Mouse (Mus musculus) midbrain, embryonic 12.5 days (tissue): ENCODE measurements around the gene Pygb. TPM values are rescaled to one million over a fixed set of nuclear protein-coding genes. Genes with fewer than 3 reads are reported as not detected.

Experiments used
- ATAC-seq: fragments of 200-750 bp; cut with Nextera tagmentation; 2 replicates; pipeline ENCODE4 v1.8.0; 2017; ENCODE audit warnings: low read depth, moderate TSS enrichment, moderate library complexity; ENCODE audit not compliant: low FRiP score
- H3K27ac ChIP-seq: fragments of 300-500 bp; sonication (generic); replicated peaks from 2 replicates; pipeline ENCODE4 v1.5.1; 2016; ENCODE audit warnings: mild to moderate bottlenecking
- H3K27me3 ChIP-seq: fragments of 300-500 bp; sonication (generic); 2 replicates; pipeline ENCODE4 v1.6.1; 2016; ENCODE audit warnings: mild to moderate bottlenecking
- H3K36me3 ChIP-seq: fragments of 300-500 bp; sonication (generic); 2 replicates; pipeline ENCODE4 v1.6.1; 2016
- H3K4me1 ChIP-seq: fragments of 300-500 bp; sonication (generic); 2 replicates; pipeline ENCODE4 v1.6.1; 2016
- H3K4me2 ChIP-seq: fragments of 300-500 bp; sonication (generic); replicated peaks from 2 replicates; pipeline ENCODE4 v1.6.1; 2016; ENCODE audit warnings: mild to moderate bottlenecking, moderate library complexity
- H3K4me3 ChIP-seq: fragments of 300-500 bp; sonication (generic); 2 replicates; pipeline ENCODE4 v1.5.1; 2016; ENCODE audit warnings: mild to moderate bottlenecking
- H3K9ac ChIP-seq: fragments of 300-500 bp; sonication (generic); replicated peaks from 2 replicates; pipeline ENCODE4 v1.6.1; 2016; ENCODE audit warnings: mild to moderate bottlenecking, moderate library complexity
- H3K9me3 ChIP-seq: fragments of 300-500 bp; sonication (generic); 2 replicates; pipeline ENCODE4 v1.6.1; 2016; ENCODE audit warnings: mild to moderate bottlenecking
- WGBS: fragments of 180-500 bp; shearing (Covaris S2); methylation state at CpG from one replicate; pipeline ENCODE4 v1.1.7; 2016; 5-methylcytosine and 5-hydroxymethylcytosine counted together
- polyA plus RNA-seq: library from polyadenylated mRNA; unstranded; fragments of >200 nt; fragmentation: Nextera tagmentation; extraction: Ambion mirVana; gene quantifications from 2 replicates; pipeline ENCODE4 v1.2.1, GENCODE M21; 2016

The Pygb gene
- polyA plus RNA-seq, 1 experiment from 2014 or later, result 80.1 TPM

DNA sequence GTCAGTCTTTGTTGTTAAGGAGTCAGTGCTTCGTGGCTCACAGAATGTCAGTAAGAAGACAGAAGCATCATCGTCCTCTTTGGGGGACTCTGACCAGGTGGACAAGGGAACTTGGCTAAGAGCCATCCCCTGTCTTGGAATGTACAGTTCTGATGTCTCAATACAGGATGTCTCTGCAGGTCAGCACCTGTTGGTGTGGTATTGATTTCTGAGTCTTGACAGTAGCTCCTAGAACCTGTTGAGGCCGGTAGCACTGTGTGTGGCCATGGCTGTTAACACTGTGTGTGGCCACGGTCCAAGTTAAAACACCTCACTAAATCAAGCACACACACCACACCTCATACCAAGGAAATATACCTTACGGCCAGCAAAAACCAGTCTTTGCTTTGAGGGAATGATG, 14.1 kb downstream of the Pygb start:
- H3K27me3 ChIP-seq, result no peaks in the 10 kb centered on the region
- H3K9me3 ChIP-seq, result no peaks in the 10 kb centered on the region
- 96% methylated on average over 5 of the region's 5 CpGs for WGBS
- peaks cover 46% of the 10 kb centered on the region for H3K36me3 ChIP-seq
- H3K4me2 ChIP-seq, result no peak overlapping the region
- 0 out of 2 replicates have a peak, but pooled peaks have one; percentile 12 for ATAC-seq
- no peak overlapping the region for H3K9ac ChIP-seq
- H3K4me3 ChIP-seq, result no peak overlapping the region
- no peak overlapping the region for H3K27ac ChIP-seq
- no peaks in the 10 kb centered on the region for H3K4me1 ChIP-seq

DNA sequence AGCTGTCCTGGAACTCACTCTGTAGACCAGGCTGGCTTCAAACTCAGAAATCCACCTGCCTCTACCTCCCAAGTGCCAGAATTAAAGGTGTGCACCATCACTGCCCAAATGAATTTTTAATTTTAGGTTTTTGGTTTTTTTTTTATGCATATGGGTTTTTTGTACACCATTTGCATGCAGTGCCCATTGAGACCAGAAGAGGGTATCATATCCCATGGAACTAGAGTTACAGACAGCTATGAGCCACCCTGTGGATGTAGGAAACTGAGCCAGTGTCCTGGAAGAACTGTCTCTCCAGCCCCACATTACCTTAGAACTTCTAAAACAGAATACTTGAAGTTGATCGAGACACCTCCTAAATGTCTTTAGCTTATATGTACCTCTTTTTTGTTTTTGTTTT, 16.5 kb downstream of the Pygb start:
- no peak overlapping the region for H3K4me2 ChIP-seq
- H3K4me1 ChIP-seq, result no peaks in the 10 kb centered on the region
- H3K36me3 ChIP-seq, result peaks cover 51% of the 10 kb centered on the region
- H3K27ac ChIP-seq, result no peak overlapping the region
- no peaks in the 10 kb centered on the region for H3K27me3 ChIP-seq
- H3K4me3 ChIP-seq, result no peak overlapping the region
- 93% methylated on average over 1 of the region's 1 CpGs for WGBS
- H3K9ac ChIP-seq, result no peak overlapping the region
- no peaks in the 10 kb centered on the region for H3K9me3 ChIP-seq
- no peak for ATAC-seq

DNA sequence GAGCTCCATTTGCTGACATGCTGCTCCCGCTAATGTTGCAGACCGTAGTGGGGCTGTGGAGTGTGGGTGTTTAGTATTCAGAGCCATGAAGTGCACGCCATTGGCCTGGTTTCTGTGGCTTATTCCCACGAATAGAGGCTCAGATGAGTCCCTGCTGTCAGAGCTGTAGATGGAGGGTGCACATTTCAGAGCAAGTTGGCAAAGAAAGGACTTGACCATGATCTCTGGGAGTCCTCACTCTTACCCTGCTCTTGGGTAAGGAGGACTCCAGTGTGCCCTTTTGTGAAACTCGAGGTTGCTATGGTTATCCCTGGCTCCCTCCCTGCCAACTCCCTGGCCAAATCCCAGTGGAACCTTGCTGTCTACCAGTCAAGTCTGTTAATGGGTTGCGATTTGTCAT, 21.8 kb downstream of the Pygb start:
- Histone ChIP-seq H3K4me3 (no peak overlapping the region), H3K27me3 (no peaks in the 10 kb centered on the region), H3K36me3 (peaks cover 62% of the 10 kb centered on the region), H3K27ac (no peak overlapping the region), H3K9ac (no peak overlapping the region), H3K4me1 (no peaks in the 10 kb centered on the region), H3K4me2 (no peak overlapping the region), H3K9me3 (no peaks in the 10 kb centered on the region)
- 86% methylated on average over 6 of the region's 6 CpGs for WGBS
- no peak for ATAC-seq

DNA sequence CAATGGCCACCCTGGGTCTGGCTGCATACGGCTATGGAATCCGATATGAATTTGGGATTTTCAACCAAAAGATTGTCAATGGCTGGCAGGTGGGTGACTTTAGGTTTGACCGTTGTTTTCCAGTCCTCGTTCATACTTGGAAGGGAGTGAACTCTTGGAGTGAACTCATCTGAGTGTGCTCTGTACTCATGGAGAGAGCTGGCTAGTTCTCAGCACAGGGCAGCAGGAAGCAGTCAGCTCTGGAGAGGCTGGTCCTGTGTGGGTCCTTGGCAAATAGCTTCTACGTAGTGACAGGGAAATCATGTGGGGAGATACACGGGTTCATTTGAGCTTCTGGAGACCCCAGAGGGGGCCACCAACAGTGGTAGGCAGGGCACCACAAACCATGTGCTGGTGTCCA, 22.3 kb downstream of the Pygb start:
- no peak overlapping the region for H3K27ac ChIP-seq
- ATAC-seq, result no peak
- no peak overlapping the region for H3K4me2 ChIP-seq
- no peaks in the 10 kb centered on the region for H3K4me1 ChIP-seq
- H3K27me3 ChIP-seq, result no peaks in the 10 kb centered on the region
- H3K36me3 ChIP-seq, result peaks cover 66% of the 10 kb centered on the region
- H3K4me3 ChIP-seq, result no peak overlapping the region
- H3K9ac ChIP-seq, result no peak overlapping the region
- H3K9me3 ChIP-seq, result no peaks in the 10 kb centered on the region
- WGBS, result 94% methylated on average over 6 of the region's 6 CpGs

DNA sequence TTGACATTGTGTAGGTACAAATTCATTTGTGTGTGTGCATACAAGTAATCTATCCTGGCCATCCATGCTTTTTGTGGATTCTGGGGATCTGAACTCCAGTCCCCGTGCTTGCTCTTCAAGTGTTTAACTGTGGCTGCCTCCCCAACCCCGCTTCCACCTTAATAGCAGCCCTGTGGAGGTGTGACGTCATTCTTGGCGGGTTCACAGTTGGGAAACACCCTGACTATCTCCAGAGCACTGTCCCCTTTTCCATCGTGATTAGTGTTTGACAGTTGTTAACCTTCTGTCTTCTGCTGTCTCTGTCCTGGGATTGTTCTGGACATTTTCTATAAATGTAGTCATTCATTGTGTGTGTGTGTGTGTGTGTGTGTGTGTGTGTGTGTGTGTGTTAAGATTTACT, 24.1 kb downstream of the Pygb start:
- H3K27ac ChIP-seq, result no peak overlapping the region
- peaks cover 70% of the 10 kb centered on the region for H3K36me3 ChIP-seq
- H3K27me3 ChIP-seq, result no peaks in the 10 kb centered on the region
- no peaks in the 10 kb centered on the region for H3K9me3 ChIP-seq
- no peak overlapping the region for H3K4me2 ChIP-seq
- H3K4me1 ChIP-seq, result no peaks in the 10 kb centered on the region
- WGBS, result 85% methylated on average over 5 of the region's 5 CpGs
- H3K9ac ChIP-seq, result no peak overlapping the region
- ATAC-seq, result no peak
- no peak overlapping the region for H3K4me3 ChIP-seq

DNA sequence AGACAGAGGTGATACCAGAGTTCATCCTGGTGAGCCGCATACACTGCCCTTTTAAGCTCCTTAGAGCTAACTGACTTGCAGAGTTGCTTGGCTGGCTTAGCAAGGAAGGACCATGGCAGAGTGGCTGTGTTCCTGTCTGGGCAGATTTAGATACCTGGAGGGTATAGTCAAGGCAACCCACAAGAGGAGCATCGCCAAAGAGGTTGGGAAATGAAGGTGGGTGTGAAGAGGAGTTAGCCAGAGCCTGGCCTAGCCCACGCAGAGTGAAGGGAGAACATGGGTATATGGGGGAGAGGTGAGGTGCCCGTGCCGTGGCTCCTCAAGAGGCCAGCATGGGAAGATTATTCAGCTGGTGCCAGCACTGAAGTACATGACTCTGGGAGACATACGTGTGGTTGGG, 26.3 kb downstream of the Pygb start:
- Histone ChIP-seq H3K9me3 (no peaks in the 10 kb centered on the region), H3K4me3 (no peak overlapping the region), H3K4me1 (no peaks in the 10 kb centered on the region), H3K36me3 (peaks cover 71% of the 10 kb centered on the region), H3K27ac (no peak overlapping the region), H3K4me2 (no peak overlapping the region), H3K9ac (no peak overlapping the region), H3K27me3 (no peaks in the 10 kb centered on the region)
- WGBS, result 89% methylated on average over 6 of the region's 6 CpGs
- ATAC-seq, result no peak

DNA sequence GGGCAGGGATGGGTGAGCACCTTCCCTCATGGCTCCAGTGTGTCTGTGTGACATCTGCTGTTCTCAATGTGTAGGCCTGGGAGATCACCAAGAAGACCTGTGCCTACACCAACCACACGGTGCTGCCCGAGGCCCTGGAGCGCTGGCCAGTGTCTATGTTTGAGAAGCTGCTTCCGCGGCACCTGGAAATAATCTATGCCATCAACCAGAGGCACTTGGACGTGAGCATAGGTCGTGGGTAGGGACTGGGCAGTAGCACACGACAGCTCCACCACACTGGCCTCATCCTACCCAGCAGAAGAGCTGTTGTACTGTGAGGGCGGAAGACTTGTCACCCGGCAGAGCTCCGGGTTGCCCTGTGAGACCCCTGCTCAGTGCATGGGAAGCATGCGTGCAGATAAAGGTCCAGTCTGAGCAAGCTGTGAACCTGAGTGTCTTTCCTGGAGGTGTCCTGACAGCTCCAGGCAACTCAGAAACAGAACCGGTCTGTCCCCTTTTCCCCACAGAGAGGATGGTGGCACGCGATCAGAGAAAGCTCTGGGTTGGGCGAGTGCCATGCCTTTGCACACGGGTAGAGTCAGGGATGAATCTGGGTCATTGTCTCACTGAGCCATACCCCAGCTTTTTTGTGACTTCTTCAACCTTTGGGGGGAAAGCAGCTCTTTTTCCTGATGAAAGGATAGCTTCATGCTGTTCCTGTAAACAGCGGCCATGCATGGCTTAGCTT, 30.3 kb downstream of the Pygb start:
- WGBS, result 92% methylated on average over 18 of the region's 18 CpGs
- H3K27ac ChIP-seq, result no peak overlapping the region

DNA sequence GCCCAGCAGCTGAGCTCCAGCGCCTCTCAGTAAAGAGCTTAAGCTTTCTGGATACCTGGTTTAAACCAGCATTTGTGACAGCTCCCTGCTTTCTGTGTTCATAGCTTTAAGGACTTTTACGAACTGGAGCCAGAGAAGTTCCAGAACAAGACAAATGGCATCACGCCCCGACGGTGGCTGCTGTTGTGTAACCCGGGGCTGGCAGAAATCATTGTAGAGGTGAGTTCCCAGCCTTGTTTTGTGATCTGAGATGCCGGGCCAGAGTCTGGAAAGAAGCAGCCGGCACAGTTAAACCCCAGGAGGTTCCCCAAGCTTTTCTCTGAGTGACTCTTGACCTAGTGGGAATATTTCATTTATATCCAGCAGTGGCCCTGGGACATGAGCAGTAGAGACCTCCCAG, 32.2 kb downstream of the Pygb start:
- ATAC-seq, result no peak
- H3K9ac ChIP-seq, result no peak overlapping the region
- no peak overlapping the region for H3K4me3 ChIP-seq
- peaks cover 67% of the 10 kb centered on the region for H3K36me3 ChIP-seq
- no peaks in the 10 kb centered on the region for H3K27me3 ChIP-seq
- no peaks in the 10 kb centered on the region for H3K4me1 ChIP-seq
- no peaks in the 10 kb centered on the region for H3K9me3 ChIP-seq
- WGBS, result 94% methylated on average over 8 of the region's 8 CpGs
- H3K4me2 ChIP-seq, result no peak overlapping the region
- H3K27ac ChIP-seq, result no peak overlapping the region

More for the DNA sequence above, 30.3 kb downstream of the Pygb start:
- ATAC-seq, result no peak
- H3K4me1 ChIP-seq, result no peaks in the 10 kb centered on the region
- H3K9me3 ChIP-seq, result no peaks in the 10 kb centered on the region
- H3K36me3 ChIP-seq, result peaks cover 83% of the 10 kb centered on the region
- H3K9ac ChIP-seq, result no peak overlapping the region
- no peak overlapping the region for H3K4me3 ChIP-seq
- no peaks in the 10 kb centered on the region for H3K27me3 ChIP-seq
- H3K4me2 ChIP-seq, result no peak overlapping the region

DNA sequence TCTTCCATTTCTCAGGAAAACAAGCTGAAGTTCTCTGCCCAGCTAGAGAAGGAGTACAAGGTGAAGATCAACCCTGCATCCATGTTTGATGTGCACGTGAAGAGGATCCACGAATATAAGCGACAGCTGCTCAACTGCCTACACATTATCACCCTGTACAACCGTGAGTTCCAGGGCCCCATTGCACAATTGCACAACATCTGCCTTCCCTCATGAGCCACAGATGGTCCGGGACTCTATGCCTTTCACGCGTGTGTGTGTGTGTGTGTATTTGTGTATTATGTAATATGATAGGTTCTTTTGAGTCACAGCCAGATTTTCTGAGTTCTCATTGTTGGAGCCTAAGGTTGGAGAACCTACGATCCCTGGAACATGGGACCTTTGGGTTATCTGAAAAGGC, 34.2 kb downstream of the Pygb start:
- H3K9ac ChIP-seq, result no peak overlapping the region
- no peaks in the 10 kb centered on the region for H3K27me3 ChIP-seq
- peaks cover 60% of the 10 kb centered on the region for H3K36me3 ChIP-seq

DNA sequence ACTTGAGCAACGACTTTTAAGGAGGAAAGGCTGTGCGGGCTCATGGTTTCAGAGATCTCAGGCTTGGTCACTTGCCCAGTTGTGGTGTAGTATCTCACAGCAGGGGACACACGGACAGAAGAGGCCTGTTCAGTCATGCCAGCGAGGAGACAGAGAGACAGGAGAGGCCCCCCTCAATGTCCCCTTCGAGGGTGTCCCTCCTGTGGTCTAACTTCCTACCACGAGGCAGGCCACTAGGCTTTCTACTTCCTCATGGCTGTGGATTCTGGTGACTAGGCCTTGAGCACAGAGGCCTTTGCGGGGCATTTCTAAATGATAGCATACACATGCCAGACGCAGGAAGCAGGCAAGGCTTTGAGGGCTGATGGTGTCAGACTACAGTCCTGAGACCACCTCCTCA, 36.5 kb downstream of the Pygb start:
- Histone ChIP-seq H3K4me1 (no peaks in the 10 kb centered on the region), H3K27me3 (no peaks in the 10 kb centered on the region), H3K4me3 (no peak overlapping the region), H3K27ac (no peak overlapping the region), H3K9ac (no peak overlapping the region), H3K4me2 (no peak overlapping the region), H3K36me3 (peaks cover 65% of the 10 kb centered on the region), H3K9me3 (no peaks in the 10 kb centered on the region)
- 84% methylated on average over 8 of the region's 8 CpGs for WGBS
- ATAC-seq, result no peak

More for the DNA sequence above, 34.2 kb downstream of the Pygb start:
- Histone ChIP-seq H3K4me2 (no peak overlapping the region), H3K27ac (no peak overlapping the region), H3K4me1 (no peaks in the 10 kb centered on the region), H3K9me3 (no peaks in the 10 kb centered on the region), H3K4me3 (no peak overlapping the region)
- WGBS, result 94% methylated on average over 8 of the region's 8 CpGs
- ATAC-seq, result no peak

DNA sequence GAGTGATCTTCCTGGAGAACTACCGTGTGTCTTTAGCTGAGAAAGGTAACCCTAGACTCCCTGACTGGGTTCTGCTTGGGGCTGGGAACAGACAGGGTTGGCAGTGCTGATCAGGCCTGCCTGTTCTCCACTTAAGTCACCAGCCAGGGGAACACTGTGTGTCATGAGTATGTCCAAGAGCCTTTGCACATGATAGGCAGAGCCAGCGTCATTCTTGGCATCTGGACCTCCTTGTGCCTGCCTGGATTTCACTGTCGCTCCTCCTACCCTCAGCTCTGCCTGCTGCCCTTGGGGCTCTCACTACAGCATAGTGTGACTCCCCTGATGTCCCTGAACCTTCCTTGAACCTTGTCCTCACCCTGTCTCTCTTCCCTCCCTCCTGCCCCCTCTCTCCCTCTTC, 39.9 kb downstream of the Pygb start:
- no peak for ATAC-seq
- Histone ChIP-seq H3K27ac (no peak overlapping the region), H3K27me3 (no peaks in the 10 kb centered on the region), H3K4me3 (no peak overlapping the region), H3K4me2 (no peak overlapping the region), H3K9ac (no peak overlapping the region), H3K4me1 (no peaks in the 10 kb centered on the region), H3K36me3 (peaks cover 73% of the 10 kb centered on the region), H3K9me3 (no peaks in the 10 kb centered on the region)
- WGBS, result 93% methylated on average over 3 of the region's 3 CpGs

DNA sequence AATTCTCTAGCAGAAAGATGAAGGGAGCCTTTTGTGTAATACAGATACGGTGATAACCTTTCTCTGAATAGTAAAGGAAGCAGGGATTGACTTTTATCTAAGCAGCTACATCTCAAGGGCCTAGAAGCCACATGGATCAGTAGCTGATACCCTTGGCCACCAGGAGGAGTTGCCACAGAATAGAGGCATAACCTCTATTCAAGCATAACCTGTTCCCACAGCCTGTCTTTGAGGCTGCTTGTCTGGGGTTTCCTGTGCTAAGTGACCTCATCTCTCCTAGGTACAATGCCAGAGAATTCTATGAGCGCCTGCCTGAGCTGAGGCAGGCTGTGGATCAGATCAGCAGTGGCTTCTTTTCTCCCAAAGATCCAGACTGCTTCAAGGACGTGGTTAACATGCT, 41.6 kb downstream of the Pygb start:
- Histone ChIP-seq H3K27me3 (no peaks in the 10 kb centered on the region), H3K4me1 (no peaks in the 10 kb centered on the region), H3K9me3 (no peaks in the 10 kb centered on the region), H3K27ac (no peak overlapping the region), H3K4me3 (no peak overlapping the region), H3K36me3 (peaks cover 87% of the 10 kb centered on the region), H3K9ac (no peak overlapping the region), H3K4me2 (no peak overlapping the region)
- 92% methylated on average over 3 of the region's 3 CpGs for WGBS
- ATAC-seq, result no peak

DNA sequence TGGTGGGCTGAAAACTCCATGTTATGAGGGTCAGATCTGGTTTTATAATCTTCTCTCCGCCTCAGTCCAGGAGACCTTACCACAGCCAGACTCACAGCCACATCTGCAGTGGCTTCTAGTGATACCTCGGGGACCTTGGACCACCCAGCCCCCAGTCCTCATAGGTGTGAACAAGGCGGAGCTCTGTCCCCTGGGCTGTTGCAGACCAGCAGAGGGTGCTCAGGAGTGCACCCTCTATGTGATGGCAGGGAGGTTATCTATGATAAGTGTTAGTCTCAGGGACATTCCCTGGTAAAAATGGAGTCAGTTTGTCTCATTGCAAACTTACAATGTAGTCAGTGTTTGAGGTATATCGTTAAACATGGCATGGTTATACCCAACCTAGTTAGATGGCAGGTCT, 42.1 kb downstream of the Pygb start:
- Histone ChIP-seq H3K4me1 (no peaks in the 10 kb centered on the region), H3K4me2 (no peak overlapping the region), H3K36me3 (peaks cover 90% of the 10 kb centered on the region), H3K27me3 (no peaks in the 10 kb centered on the region), H3K27ac (no peak overlapping the region), H3K4me3 (no peak overlapping the region), H3K9me3 (no peaks in the 10 kb centered on the region), H3K9ac (no peak overlapping the region)
- ATAC-seq, result no peak
- 90% methylated on average over 4 of the region's 4 CpGs for WGBS
